Mouse (Mus musculus): ENCODE measurements around the gene Fam160b1.

The Fam160b1 gene

DNA sequence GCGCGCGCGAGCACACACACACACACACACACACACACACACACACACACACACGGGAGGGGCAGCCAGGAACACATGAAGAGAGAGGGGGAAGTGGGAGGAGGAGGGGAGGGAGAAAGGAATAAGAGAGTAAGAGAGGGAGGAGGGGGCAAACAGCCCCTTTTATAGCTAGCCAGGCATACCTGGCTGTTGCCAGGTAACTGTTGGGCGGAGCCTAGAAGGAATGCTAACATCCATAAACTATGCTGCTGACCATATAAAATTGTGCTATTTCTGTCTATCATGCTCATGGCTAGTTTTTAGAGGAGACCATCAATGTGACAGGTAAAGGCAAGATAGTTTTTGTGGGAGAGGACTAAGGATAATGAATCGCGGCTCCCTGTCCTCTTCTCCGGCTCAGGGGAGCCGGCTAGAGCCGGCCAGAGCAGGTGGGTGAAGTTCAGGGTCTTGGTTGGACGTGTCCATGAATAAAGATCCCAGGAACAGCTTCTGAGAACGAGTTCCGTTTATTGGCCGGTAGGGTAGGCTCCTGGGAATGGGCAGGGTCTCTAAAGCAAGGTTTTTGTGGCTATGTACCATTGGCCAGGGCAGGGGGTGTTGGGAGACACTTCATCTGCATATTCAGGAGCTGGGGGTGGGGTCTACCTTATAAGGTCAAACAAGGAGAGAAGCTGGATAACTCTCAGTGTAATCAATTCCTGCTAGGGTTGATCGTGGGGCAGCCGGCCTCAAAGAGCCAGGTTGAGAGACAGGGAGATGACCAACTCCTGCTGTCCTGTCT, 57.5 kb downstream of the Fam160b1 start:
- DNase-seq (ENCODE audit: inconsistent age in 2 of 2, low spot score in 1 of 2): no peak

DNA sequence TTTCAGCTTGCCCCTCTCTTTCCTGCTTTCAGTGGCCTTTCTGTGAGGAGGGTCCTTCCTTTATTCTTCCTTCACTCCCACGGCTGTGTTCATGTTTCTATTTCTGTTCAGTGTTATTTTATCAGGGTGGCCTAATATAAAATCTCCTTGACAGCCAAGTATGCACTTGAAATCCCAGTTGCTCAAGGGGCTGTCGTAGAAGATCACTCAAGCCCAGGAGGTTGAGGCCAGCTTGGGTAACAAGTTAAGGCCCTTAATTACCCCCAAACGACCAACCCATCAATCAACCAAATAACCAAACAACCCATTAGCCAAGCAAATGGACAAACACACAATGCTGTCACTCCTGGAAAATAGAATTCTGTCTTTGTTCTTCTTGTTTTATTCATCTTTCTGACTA, 62.9 kb downstream of the Fam160b1 start:
- no peak for DNase-seq (ENCODE audit: inconsistent age in 2 of 2, low spot score in 1 of 2)

DNA sequence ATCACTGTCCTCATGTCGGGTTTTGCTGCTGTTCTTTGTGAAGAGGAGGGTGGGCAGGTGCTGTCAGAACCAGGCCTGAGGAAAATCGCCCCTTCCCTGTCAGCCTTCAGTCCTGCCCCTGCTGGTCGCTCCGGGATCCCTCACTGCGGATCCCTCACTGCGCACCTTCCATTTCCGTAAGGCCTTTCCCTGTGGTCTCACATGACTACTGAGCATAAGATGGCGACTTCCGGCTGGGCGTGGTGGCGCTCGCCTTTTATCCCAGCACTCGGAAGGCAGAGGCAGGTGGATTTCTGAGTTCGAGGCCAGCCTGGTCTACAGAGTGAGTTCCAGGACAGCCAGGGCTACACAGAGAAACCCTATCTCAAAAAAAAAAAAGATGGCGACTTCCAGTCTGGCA, 64.8 kb downstream of the Fam160b1 start:
- no peak for DNase-seq (ENCODE audit: inconsistent age in 2 of 2, low spot score in 1 of 2)

DNA sequence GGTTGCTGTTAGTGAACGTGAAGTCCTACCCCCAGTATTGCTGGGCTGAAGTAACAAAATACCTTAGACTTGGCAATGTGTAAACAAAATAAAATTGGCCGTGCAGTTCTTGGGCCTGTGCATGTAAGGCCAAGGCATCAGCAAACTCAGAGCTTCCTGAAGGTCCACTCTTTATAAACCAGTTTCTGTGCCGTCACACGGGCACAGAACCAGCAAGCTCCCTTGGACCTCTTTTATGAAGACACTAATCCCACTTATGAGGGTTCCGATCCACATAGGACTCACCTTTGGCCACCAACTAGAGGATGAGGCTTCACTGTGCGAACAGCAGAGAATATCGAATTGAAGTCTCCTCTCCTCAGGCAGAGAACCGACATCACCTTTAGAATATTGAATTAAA, 66.4 kb downstream of the Fam160b1 start:
- DNase-seq (ENCODE audit: inconsistent age in 2 of 2, low spot score in 1 of 2): no peak

DNA sequence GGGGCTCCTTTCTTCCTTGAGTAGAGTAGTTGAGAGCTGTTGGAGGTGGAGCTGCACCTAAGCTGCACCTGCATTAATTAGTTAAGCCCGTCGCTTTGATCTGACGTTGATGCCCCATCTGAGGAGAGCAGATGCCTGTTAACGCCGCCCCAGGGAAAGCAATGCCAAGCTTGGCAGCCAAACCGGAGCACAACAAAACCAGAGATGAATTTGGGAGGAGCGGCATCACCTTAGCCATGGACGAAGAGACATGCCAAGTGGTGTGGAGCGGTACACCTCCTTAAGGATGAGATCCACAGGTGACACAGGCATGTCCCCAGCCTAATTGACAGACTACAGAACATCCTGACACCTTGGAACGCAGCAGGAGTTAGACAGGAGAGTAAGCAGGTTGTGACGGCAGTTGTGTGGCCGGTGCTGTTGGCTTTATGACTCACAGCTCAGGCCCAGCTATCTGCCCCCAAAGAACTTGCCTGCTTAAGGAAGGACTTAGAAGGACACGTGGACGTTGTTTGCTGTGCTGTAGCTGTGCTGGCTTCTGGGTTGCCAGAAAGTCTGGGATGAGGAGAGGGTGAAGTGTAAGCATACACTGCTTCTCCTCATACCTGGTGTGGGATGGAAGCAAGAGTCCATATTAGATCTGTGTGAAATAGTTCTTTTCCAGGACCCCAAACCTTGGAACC, 67.4 kb downstream of the Fam160b1 start:
- DNase-seq (ENCODE audit: inconsistent age in 2 of 2, low spot score in 1 of 2): no peak

DNA sequence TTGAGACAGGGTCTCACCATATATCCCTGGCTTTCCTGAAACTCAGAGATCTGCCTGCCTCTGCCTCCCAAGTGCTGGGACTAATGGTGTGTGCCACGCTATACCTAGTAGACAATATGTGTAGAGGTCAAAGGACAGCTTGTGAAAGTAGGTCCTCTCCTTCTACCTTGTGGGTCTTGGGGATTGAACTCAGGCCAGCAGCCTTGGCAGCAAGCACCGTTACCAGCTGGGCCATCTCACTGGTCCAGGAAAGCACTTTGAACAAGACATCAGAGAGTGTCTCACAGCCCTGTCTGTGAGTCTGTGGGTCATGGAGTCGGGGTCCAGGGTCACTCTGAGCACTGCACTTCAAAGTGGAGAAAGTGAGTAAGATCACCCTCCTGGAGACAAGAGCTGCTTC, 68.2 kb downstream of the Fam160b1 start:
- no peak for DNase-seq (ENCODE audit: inconsistent age in 2 of 2, low spot score in 1 of 2)

DNA sequence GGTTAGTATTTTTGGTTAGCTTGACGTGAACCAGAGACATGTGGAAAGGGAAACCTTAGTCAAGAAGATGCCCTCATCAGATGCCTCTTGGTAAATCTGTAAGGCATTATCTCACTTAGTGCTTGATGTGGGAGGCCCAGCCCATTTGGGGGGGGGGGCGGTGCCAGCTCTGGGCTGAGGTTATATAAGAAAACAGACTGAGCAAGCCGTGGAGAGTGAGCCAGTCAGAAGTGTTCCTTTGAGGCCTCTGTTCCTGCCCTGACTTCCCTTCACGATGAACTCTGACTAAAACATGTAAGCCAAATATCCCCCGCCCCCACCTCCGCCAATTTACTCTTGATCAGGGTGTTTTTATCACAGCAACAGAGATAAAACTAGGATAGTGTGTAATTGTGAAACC, 69.4 kb downstream of the Fam160b1 start:
- DNase-seq (ENCODE audit: inconsistent age in 2 of 2, low spot score in 1 of 2): no peak

DNA sequence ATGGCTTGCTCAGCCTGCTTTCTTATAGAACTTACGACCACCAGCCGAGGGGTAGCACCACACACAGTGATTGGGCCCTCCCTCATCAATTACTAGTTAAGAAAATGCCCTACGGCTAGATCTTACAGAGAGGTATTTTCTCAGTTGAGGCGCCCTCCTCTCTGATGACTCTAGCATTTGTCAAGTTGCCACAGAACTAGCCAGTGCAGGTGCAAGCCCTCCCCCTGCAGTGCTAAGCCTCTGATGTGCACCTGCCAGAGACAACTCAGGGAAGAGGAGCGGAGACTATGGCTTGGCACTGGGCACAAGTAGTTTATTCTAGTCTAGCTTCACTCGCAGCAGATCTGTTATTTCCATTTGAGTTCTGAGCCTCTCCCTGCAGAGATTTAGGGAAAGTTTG, 71.0 kb downstream of the Fam160b1 start:
- no peak for DNase-seq (ENCODE audit: inconsistent age in 2 of 2, low spot score in 1 of 2)

DNA sequence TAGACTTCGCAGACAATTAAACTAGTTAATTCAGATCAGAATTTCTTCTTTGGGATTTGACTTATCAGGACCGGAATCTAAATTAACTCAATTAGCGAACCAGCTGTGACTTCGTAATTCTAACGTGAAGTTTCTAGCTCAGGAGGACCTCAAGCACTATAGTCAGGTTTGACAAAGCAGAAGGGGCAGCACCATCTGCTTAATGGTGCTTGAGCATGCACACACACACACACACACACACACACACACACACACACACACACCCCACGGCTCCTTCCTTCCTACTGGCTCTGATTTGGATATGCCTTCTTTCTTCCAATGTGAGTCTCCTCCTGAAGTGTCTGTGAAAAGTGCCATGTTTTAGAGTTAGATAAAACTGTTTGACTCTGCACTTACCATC, 73.5 kb downstream of the Fam160b1 start:
- DNase-seq (ENCODE audit: inconsistent age in 2 of 2, low spot score in 1 of 2): no peak

DNA sequence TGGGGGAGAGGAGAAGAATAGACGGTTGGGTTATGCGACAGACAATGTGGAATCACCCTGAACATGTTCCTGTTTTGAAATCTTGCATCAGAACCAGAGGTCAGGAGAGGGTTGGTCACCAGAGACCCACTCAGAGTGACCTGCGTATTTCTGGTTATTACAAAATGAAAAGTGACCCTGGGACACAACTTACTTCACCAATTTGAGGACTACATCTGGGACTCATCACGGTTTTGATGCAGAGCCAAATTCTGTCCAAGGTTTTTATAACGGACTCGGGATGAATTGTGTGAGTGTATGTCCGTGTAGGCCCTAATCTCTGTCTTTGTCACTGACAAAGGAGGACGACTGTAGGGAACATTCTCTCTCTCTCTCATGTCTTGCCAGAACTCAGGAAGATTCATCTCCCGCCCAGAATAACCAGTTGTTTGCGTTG, 76.1 kb downstream of the Fam160b1 start:
- DNase-seq (ENCODE audit: inconsistent age in 2 of 2, low spot score in 1 of 2): peak; percentile 37 to 91

DNA sequence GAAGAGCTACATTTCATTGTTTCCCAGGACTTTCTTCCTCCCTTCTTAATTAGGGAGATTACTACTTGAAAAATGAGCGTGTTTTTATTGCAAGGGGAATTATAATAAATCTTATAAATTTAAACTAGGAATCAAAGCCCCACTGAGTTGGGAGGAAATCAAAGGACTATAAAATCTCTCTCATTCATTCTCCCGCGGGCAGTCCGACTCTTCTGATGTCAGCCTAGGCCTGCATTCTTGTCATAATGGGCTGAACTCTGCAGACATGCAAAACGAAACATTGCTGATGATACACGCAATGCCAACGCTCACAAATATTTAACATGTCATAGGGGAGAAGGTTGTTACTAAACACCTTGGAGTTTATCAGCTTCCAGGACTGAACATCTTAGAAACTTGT, 76.6 kb downstream of the Fam160b1 start:
- DNase-seq (ENCODE audit: inconsistent age in 2 of 2, low spot score in 1 of 2): no peak

Measured in adrenal gland, adult (tissue).